Comparison of ENCODE assay signal across 8 mouse cellular contexts in the genomic region with DNA sequence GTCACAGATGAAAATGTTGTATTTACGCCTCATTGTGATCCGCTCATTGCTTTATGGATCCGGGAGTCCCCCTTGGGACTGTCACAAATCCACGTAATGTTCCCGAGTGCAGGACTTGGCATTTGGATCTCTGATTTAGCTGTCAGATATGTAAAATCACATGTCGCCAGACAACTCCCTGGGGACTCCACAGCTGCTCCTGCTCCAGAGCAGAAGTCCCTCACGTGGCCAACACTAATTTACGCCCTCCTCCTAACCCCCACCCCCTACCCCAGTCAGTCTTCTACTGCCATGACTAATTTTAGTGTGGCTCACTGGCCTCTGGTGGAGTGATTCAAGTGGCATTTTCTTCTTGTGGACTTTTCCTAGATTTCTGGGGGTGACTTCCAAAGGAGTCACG.
DNase-seq lines count a peak whose midpoint lies in the region; ATAC-seq and TF ChIP-seq lines count a peak whose summit lies in the region.
"Had no signal": no experiment of that assay in that cellular context is flagged by ENCODE, and none has a peak within 500 bp of the region (broad histone marks: within the 10 kb centered on the region; RNA-seq: fewer than 3 reads in every experiment).

No protein-coding gene starts in this region.

- no peak for TF ChIP-seq POLR2A in cerebellum, adult 2 months (IDR thresholded peaks at IDR 0.05; ENCODE audit: borderline replicate concordance, insufficient read depth, low read length)

- H3K4me3 ChIP-seq in kidney, postnatal 0 days (replicated peaks; ENCODE audit: low read depth, low read length), result no peak overlapping the region
- no peak overlapping the region for H3K4me3 ChIP-seq in kidney, embryonic 14.5 days (ENCODE audit: low read length)
- no peak overlapping the region for H3K4me3 ChIP-seq in gastrocnemius, adult 2 months
- H3K4me3 ChIP-seq in limb, embryonic 10.5 days, result no peak overlapping the region
- no peak overlapping the region for H3K4me3 ChIP-seq in cerebellum, adult 2 months (replicated peaks; ENCODE audit: insufficient read depth, low read depth, low read length)
- H3K4me3 ChIP-seq: liver, embryonic 13.5 days had no signal

- no peak overlapping the region for H3K4me2 ChIP-seq in kidney, postnatal 0 days (ENCODE audit: low read length)
- H3K4me2 ChIP-seq in kidney, embryonic 14.5 days (replicated peaks; ENCODE audit: low read depth, low read length), result no peak overlapping the region
- H3K4me2 ChIP-seq: liver, embryonic 13.5 days had no signal

- no peak for TF ChIP-seq CTCF in kidney, postnatal 0 days (IDR thresholded peaks at IDR 0.05; ENCODE audit: low read depth)
- TF ChIP-seq CTCF in gastrocnemius, adult 2 months (IDR thresholded peaks at IDR 0.05), result no peak
- TF ChIP-seq CTCF in cerebellum, adult 2 months (IDR thresholded peaks at IDR 0.05; ENCODE audit: borderline replicate concordance, insufficient read depth, low read depth, low read length), result no peak

- no peak overlapping the region for H3K27ac ChIP-seq in kidney, postnatal 0 days
- H3K27ac ChIP-seq in kidney, embryonic 14.5 days (ENCODE audit: low read depth, low read length), result no peak overlapping the region
- no peak overlapping the region for H3K27ac ChIP-seq in gastrocnemius, adult 2 months
- H3K27ac ChIP-seq in limb, embryonic 10.5 days, result 0 out of 2 replicates have a peak overlapping the region, but pooled peaks have one; percentile 1
- H3K27ac ChIP-seq in cerebellum, adult 2 months (ENCODE audit: insufficient read depth, low read length), result no peak overlapping the region
- H3K27ac ChIP-seq: liver, embryonic 13.5 days had no signal

- intact Hi-C loops in gastrocnemius, adult 2 months (cut with DNase I), result no loop called here

- H3K36me3 ChIP-seq in kidney, postnatal 0 days (ENCODE audit: insufficient read depth, low read length), result no peaks in the 10 kb centered on the region
- H3K36me3 ChIP-seq in kidney, embryonic 14.5 days (ENCODE audit: control insufficient read depth, insufficient read depth, low read length), result no peaks in the 10 kb centered on the region
- H3K36me3 ChIP-seq in limb, embryonic 10.5 days, result no peaks in the 10 kb centered on the region
- H3K36me3 ChIP-seq: liver, embryonic 13.5 days had no signal

- WGBS in kidney, postnatal 0 days, result 56% methylated on average over 9 of the region's 9 CpGs
- 50% methylated on average over 9 of the region's 9 CpGs for WGBS in kidney, embryonic 14.5 days
- WGBS in limb, embryonic 10.5 days, result 65% methylated on average over 9 of the region's 9 CpGs
- 59% methylated on average over 9 of the region's 9 CpGs for WGBS in cerebellum, adult 2 months

- no peaks in the 10 kb centered on the region for H3K4me1 ChIP-seq in kidney, postnatal 0 days (replicated peaks; ENCODE audit: insufficient read depth, low read length)
- no peaks in the 10 kb centered on the region for H3K4me1 ChIP-seq in kidney, embryonic 14.5 days (ENCODE audit: control insufficient read depth, insufficient read depth, low read length)
- peaks cover 16% of the 10 kb centered on the region for H3K4me1 ChIP-seq in limb, embryonic 10.5 days
- H3K4me1 ChIP-seq in cerebellum, adult 2 months (ENCODE audit: control insufficient read depth, insufficient read depth, low read length), result no peaks in the 10 kb centered on the region
- H3K4me1 ChIP-seq: liver, embryonic 13.5 days had no signal

- no peak overlapping the region for H3K9ac ChIP-seq in kidney, postnatal 0 days (ENCODE audit: low read depth, low read length)
- H3K9ac ChIP-seq in kidney, embryonic 14.5 days (ENCODE audit: low read depth, low read length), result no peak overlapping the region
- H3K9ac ChIP-seq: liver, embryonic 13.5 days had no signal

- H3K9me3 ChIP-seq in kidney, postnatal 0 days (replicated peaks; ENCODE audit: low read length), result no peaks in the 10 kb centered on the region
- no peaks in the 10 kb centered on the region for H3K9me3 ChIP-seq in kidney, embryonic 14.5 days (ENCODE audit: control insufficient read depth, low read length)
- no peaks in the 10 kb centered on the region for H3K9me3 ChIP-seq in limb, embryonic 10.5 days (replicated peaks)
- H3K9me3 ChIP-seq: liver, embryonic 13.5 days had no signal

- H3K27me3 ChIP-seq in kidney, postnatal 0 days (ENCODE audit: insufficient read depth, low read length), result no peaks in the 10 kb centered on the region
- no peaks in the 10 kb centered on the region for H3K27me3 ChIP-seq in kidney, embryonic 14.5 days (ENCODE audit: control insufficient read depth, insufficient read depth, low read length)
- no peaks in the 10 kb centered on the region for H3K27me3 ChIP-seq in limb, embryonic 10.5 days (ENCODE audit: low read depth, poor library complexity, severe bottlenecking)
- no peaks in the 10 kb centered on the region for H3K27me3 ChIP-seq in cerebellum, adult 2 months (ENCODE audit: control insufficient read depth, insufficient read depth, low read length)
- H3K27me3 ChIP-seq: liver, embryonic 13.5 days had no signal

- DNase-seq in kidney, postnatal 0 days (ENCODE audit: low spot score), result peak; percentile 62
- peak; percentile 8 for DNase-seq in adipocyte (ENCODE audit: low spot score)
- peak; percentile 35 for DNase-seq in gastrocnemius, adult 2 months
- peak; percentile 42 for DNase-seq in limb, embryonic 10.5 days (ENCODE audit: low spot score)
- DNase-seq in cerebellum, adult 2 months, result no peak
- no peak for DNase-seq in yolk sac, embryonic 10.5 days (ENCODE audit: low spot score)
- DNase-seq: liver, embryonic 13.5 days had no signal

- no peak for ATAC-seq in kidney, postnatal 0 days (replicated peaks; ENCODE audit: low FRiP score, low read depth)
- no peak for ATAC-seq in kidney, embryonic 14.5 days (ENCODE audit: low FRiP score, low TSS enrichment)

Comparison
In these comparisons a context has a peak if more than half of its experiments do, and no peak if none do; other contexts are left out.
1. DNase-seq: peak in kidney, postnatal 0 days (single experiment), adipocyte (single experiment), gastrocnemius, adult 2 months (single experiment) and limb, embryonic 10.5 days (single experiment); none in cerebellum, adult 2 months (0 of 2) and yolk sac, embryonic 10.5 days (single experiment).